13 mouse cellular contexts compared by ENCODE assay signal in genomic region chr4:100793147-100793546, GRCm38 (mm10). TPM values are rescaled to one million over a fixed set of nuclear protein-coding genes. Genes with fewer than 3 reads are reported as not detected.
DNase-seq lines count a peak whose midpoint lies in the region; ATAC-seq and TF ChIP-seq lines count a peak whose summit lies in the region.
"Had no signal": no experiment of that assay in that cellular context is flagged by ENCODE, and none has a peak within 500 bp of the region (broad histone marks: within the 10 kb centered on the region; RNA-seq: fewer than 3 reads in every experiment).

No protein-coding gene starts in this region.

- no peaks in the 10 kb centered on the region for H3K9me3 ChIP-seq in midbrain, embryonic 11.5 days (ENCODE audit: control insufficient read depth, low read length)
- no peaks in the 10 kb centered on the region for H3K9me3 ChIP-seq in midbrain, embryonic 13.5 days

- 0 out of 2 replicates have a peak, but pooled peaks cover 2% of the 10 kb centered on the region for H3K79me2 ChIP-seq in heart, adult 2 months (replicated peaks; ENCODE audit: control insufficient read depth, insufficient read depth, low read length)

- no peak for DNase-seq in midbrain, embryonic 11.5 days (ENCODE audit: low spot score, missing footprints)
- peak; percentile 85 for DNase-seq in hindlimb bud, embryonic 11.5 days (ENCODE audit: extremely low spot score, low read depth, low spot score)
- DNase-seq in kidney, postnatal 36 days: peak; percentile 68 to 90
- peak; percentile 73 for DNase-seq in yolk sac, embryonic 10.5 days (ENCODE audit: low spot score)
- no peak for DNase-seq in gastrocnemius, adult 2 months
- DNase-seq in left cerebral cortex, adult 2 months (ENCODE audit: extremely low spot score in 1 of 2, low spot score in 2 of 2): no peak
- DNase-seq in heart, adult 2 months: no peak
- DNase-seq: cerebellum, adult 11 months; gastrocnemius, postnatal 36 days; right cerebral cortex, adult 18-20 months; thymus, adult 2 months had no signal

- H3K4me1 ChIP-seq in midbrain, embryonic 11.5 days (ENCODE audit: control insufficient read depth, insufficient read depth, low read length): peaks cover 65% of the 10 kb centered on the region
- peaks cover 66% of the 10 kb centered on the region for H3K4me1 ChIP-seq in midbrain, embryonic 13.5 days (replicated peaks)
- H3K4me1 ChIP-seq in heart, adult 2 months (ENCODE audit: control insufficient read depth, insufficient read depth, low read length): peaks cover 1% of the 10 kb centered on the region

- 0 out of 2 replicates have a peak overlapping the region, but pooled peaks have one; percentile 37 for H3K27ac ChIP-seq in midbrain, embryonic 11.5 days (ENCODE audit: low read depth, low read length)
- H3K27ac ChIP-seq in midbrain, embryonic 13.5 days: no peak overlapping the region
- H3K27ac ChIP-seq in gastrocnemius, adult 2 months: no peak overlapping the region
- H3K27ac ChIP-seq in left cerebral cortex, adult 2 months: no peak overlapping the region
- H3K27ac ChIP-seq in heart, adult 2 months: no peak overlapping the region

- TF ChIP-seq CTCF in gastrocnemius, adult 2 months (IDR thresholded peaks at IDR 0.05): no peak
- TF ChIP-seq CTCF in left cerebral cortex, adult 2 months (IDR thresholded peaks at IDR 0.05): no peak
- no peak for TF ChIP-seq CTCF in heart, adult 2 months (IDR thresholded peaks at IDR 0.05)

- under 1% methylated on average over 2 of the region's 2 CpGs for WGBS in midbrain, embryonic 11.5 days
- 0% methylated on average over 2 of the region's 2 CpGs for WGBS in midbrain, embryonic 13.5 days
- 50% methylated on average over 2 of the region's 2 CpGs for WGBS in heart, adult 2 months

- no peak for TF ChIP-seq POLR2A in heart, adult 2 months (IDR thresholded peaks at IDR 0.05; ENCODE audit: insufficient read depth, low read depth, low read length)

- no peak for TF ChIP-seq EP300 in heart, adult 2 months (IDR thresholded peaks at IDR 0.05; ENCODE audit: insufficient read depth, low read depth, low read length)

- no peaks in the 10 kb centered on the region for H3K27me3 ChIP-seq in midbrain, embryonic 11.5 days (ENCODE audit: control insufficient read depth, insufficient read depth, low read length)
- H3K27me3 ChIP-seq in midbrain, embryonic 13.5 days: no peaks in the 10 kb centered on the region
- no peaks in the 10 kb centered on the region for H3K27me3 ChIP-seq in heart, adult 2 months (ENCODE audit: control insufficient read depth, insufficient read depth, low read length)

- no peak overlapping the region for H3K9ac ChIP-seq in midbrain, embryonic 11.5 days (ENCODE audit: low read length)
- no peak overlapping the region for H3K9ac ChIP-seq in midbrain, embryonic 13.5 days (replicated peaks)
- H3K9ac ChIP-seq in heart, adult 2 months (ENCODE audit: low read depth, low read length): no peak overlapping the region

- intact Hi-C loops in gastrocnemius, adult 2 months (cut with DNase I): no loop called here
- intact Hi-C loops in left cerebral cortex, adult 2 months (cut with DNase I): no loop called here
- intact Hi-C loops in heart, adult 2 months (cut with DNase I): no loop called here

- peak overlapping the region; percentile 16; the same call in 1 of the 2 replicates for H3K4me2 ChIP-seq in midbrain, embryonic 11.5 days
- H3K4me2 ChIP-seq in midbrain, embryonic 13.5 days (replicated peaks): no peak overlapping the region

- no peaks in the 10 kb centered on the region for H3K36me3 ChIP-seq in midbrain, embryonic 11.5 days (ENCODE audit: control insufficient read depth, insufficient read depth, low read length)
- H3K36me3 ChIP-seq in midbrain, embryonic 13.5 days: no peaks in the 10 kb centered on the region
- H3K36me3 ChIP-seq in heart, adult 2 months (ENCODE audit: control insufficient read depth, insufficient read depth, low read length): no peaks in the 10 kb centered on the region

- H3K4me3 ChIP-seq in midbrain, embryonic 11.5 days (ENCODE audit: low read depth, low read length): no peak overlapping the region
- no peak overlapping the region for H3K4me3 ChIP-seq in midbrain, embryonic 13.5 days (replicated peaks)
- no peak overlapping the region for H3K4me3 ChIP-seq in gastrocnemius, adult 2 months
- H3K4me3 ChIP-seq in left cerebral cortex, adult 2 months: no peak overlapping the region
- no peak overlapping the region for H3K4me3 ChIP-seq in heart, adult 2 months

- peak; percentile 84 for ATAC-seq in midbrain, embryonic 11.5 days (ENCODE audit: low FRiP score)
- ATAC-seq in midbrain, embryonic 13.5 days: no peak
- ATAC-seq: inflammation-experienced regulatory T-cells, adult 6 months had no signal

RNA-seq across cellular contexts. Expression of gene Cachd1, which starts 16.7 kb away (rescaled TPM):
- 36.3 and 39.0 TPM in 2 replicates for polyA plus RNA-seq in midbrain, embryonic 11.5 days (2014; fragmentation: Nextera tagmentation; extraction: Ambion mirVana)
- polyA plus RNA-seq in midbrain, embryonic 13.5 days (2015; fragmentation: Nextera tagmentation; extraction: Ambion mirVana): 30.0 and 38.9 TPM in 2 replicates
- total RNA-seq in gastrocnemius, adult 2 months (2021): 1 to 10 TPM; 2.6 to 4.2 TPM
- 10 to 100 TPM in 1 of 2 experiments, 1 to 10 TPM in 1; 9.2 to 15.9 TPM for total RNA-seq in left cerebral cortex, adult 2 months (2021)
- total RNA-seq in heart, adult 2 months (2021): 1 to 10 TPM; 2.0 to 3.5 TPM
- polyA plus RNA-seq in heart, adult 2 months (2012; rRNA removed): 5.1 and 6.1 TPM in 2 replicates
- polyA plus RNA-seq: inflammation-experienced regulatory T-cells, adult 6 months had no signal

Comparison
In these comparisons a context has a peak if more than half of its experiments do, and no peak if none do; other contexts are left out.
1. DNase-seq: peak in hindlimb bud, embryonic 11.5 days (single experiment), kidney, postnatal 36 days (2 of 2) and yolk sac, embryonic 10.5 days (single experiment); none in midbrain, embryonic 11.5 days (single experiment), gastrocnemius, adult 2 months (single experiment), left cerebral cortex, adult 2 months (0 of 2) and heart, adult 2 months (0 of 2).